Mouse (Mus musculus): ENCODE data around the gene Zfp266. TPM values are rescaled to one million over a fixed set of nuclear protein-coding genes. Genes with fewer than 3 reads are reported as not detected.
A peak's percentile ranks its signal among the peaks of the same experiment; 100 is the strongest.

Zfp266 gene
- polyA plus RNA-seq, 1 experiment from 2014 or later: 93.9 TPM

- Histone ChIP-seq H3K36me3 (peaks cover 16% of the 10 kb centered on the region), H3K9ac (peak overlapping the region; percentile 47; the same call in 1 of the 2 replicates), H3K4me1 (replicated peaks) (peaks cover 34% of the 10 kb centered on the region), H3K9me3 (no peaks in the 10 kb centered on the region), H3K4me3 (peak overlapping the region; percentile 49), H3K27me3 (no peaks in the 10 kb centered on the region), H3K4me2 (peak overlapping the region; percentile 95), H3K27ac (replicated peaks) (no peak overlapping the region)
- 6% methylated on average over 4 of the region's 4 CpGs for WGBS
- ATAC-seq (ENCODE audit: low FRiP score, low read depth): no peak
Measured at GRCm38 (mm10) chr9:20519949-20520348, 1.3 kb downstream of the Zfp266 start.

- WGBS: 88% methylated on average over 4 of the region's 4 CpGs
- H3K4me1 ChIP-seq (replicated peaks): peaks cover 43% of the 10 kb centered on the region
Measured at GRCm38 (mm10) chr9:20518708-20519107, 2.5 kb downstream of the Zfp266 start.

GRCm38 (mm10) chr9:20517727-20518126 is 3.5 kb downstream of the Zfp266 start:
- Histone ChIP-seq H3K9ac (no peak overlapping the region), H3K4me3 (no peak overlapping the region), H3K4me2 (no peak overlapping the region), H3K27ac (replicated peaks) (no peak overlapping the region), H3K9me3 (no peaks in the 10 kb centered on the region), H3K4me1 (replicated peaks) (peaks cover 49% of the 10 kb centered on the region), H3K27me3 (no peaks in the 10 kb centered on the region), H3K36me3 (peaks cover 24% of the 10 kb centered on the region)
- no peak for ATAC-seq (ENCODE audit: low FRiP score, low read depth)
- WGBS: 90% methylated on average over 1 of the region's 1 CpGs

More at GRCm38 (mm10) chr9:20518708-20519107, 2.5 kb downstream of the Zfp266 start:
- H3K4me2 ChIP-seq: peak overlapping the region; percentile 95
- H3K27ac ChIP-seq (replicated peaks): no peak overlapping the region
- no peak overlapping the region for H3K9ac ChIP-seq
- H3K27me3 ChIP-seq: no peaks in the 10 kb centered on the region
- H3K4me3 ChIP-seq: no peak overlapping the region
- no peaks in the 10 kb centered on the region for H3K9me3 ChIP-seq
- peaks cover 19% of the 10 kb centered on the region for H3K36me3 ChIP-seq
- ATAC-seq (ENCODE audit: low FRiP score, low read depth): no peak

- Histone ChIP-seq H3K9ac (no peak overlapping the region), H3K9me3 (no peaks in the 10 kb centered on the region), H3K4me3 (no peak overlapping the region), H3K27me3 (no peaks in the 10 kb centered on the region), H3K27ac (replicated peaks) (no peak overlapping the region), H3K4me2 (no peak overlapping the region), H3K4me1 (replicated peaks) (peaks cover 31% of the 10 kb centered on the region), H3K36me3 (peaks cover 24% of the 10 kb centered on the region)
- no peak for ATAC-seq (ENCODE audit: low FRiP score, low read depth)
- 92% methylated on average over 3 of the region's 3 CpGs for WGBS
Measured at GRCm38 (mm10) chr9:20514016-20514415, 7.2 kb downstream of the Zfp266 start.

- H3K27ac ChIP-seq (replicated peaks): no peak overlapping the region
- no peak overlapping the region for H3K4me2 ChIP-seq
- no peak for ATAC-seq (ENCODE audit: low FRiP score, low read depth)
- H3K9me3 ChIP-seq: no peaks in the 10 kb centered on the region
- WGBS: 90% methylated on average over 8 of the region's 8 CpGs
- H3K27me3 ChIP-seq: no peaks in the 10 kb centered on the region
- H3K9ac ChIP-seq: no peak overlapping the region
- H3K4me1 ChIP-seq (replicated peaks): peaks cover 20% of the 10 kb centered on the region
- H3K36me3 ChIP-seq: peaks cover 21% of the 10 kb centered on the region
- H3K4me3 ChIP-seq: no peak overlapping the region
Measured at GRCm38 (mm10) chr9:20512714-20513113, 8.5 kb downstream of the Zfp266 start.

- Histone ChIP-seq H3K4me1 (replicated peaks) (peaks cover 17% of the 10 kb centered on the region), H3K27me3 (no peaks in the 10 kb centered on the region), H3K36me3 (peaks cover 30% of the 10 kb centered on the region), H3K9ac (no peak overlapping the region), H3K4me3 (no peak overlapping the region), H3K27ac (replicated peaks) (no peak overlapping the region), H3K9me3 (no peaks in the 10 kb centered on the region), H3K4me2 (no peak overlapping the region)
- ATAC-seq (ENCODE audit: low FRiP score, low read depth): no peak
- WGBS: 90% methylated on average over 4 of the region's 4 CpGs
Measured at GRCm38 (mm10) chr9:20511645-20512044, 9.6 kb downstream of the Zfp266 start.

GRCm38 (mm10) chr9:20510346-20510745 is 10.9 kb downstream of the Zfp266 start:
- no peak overlapping the region for H3K4me3 ChIP-seq
- 69% methylated on average over 1 of the region's 1 CpGs for WGBS
- H3K27me3 ChIP-seq: no peaks in the 10 kb centered on the region
- no peak overlapping the region for H3K4me2 ChIP-seq
- H3K9ac ChIP-seq: no peak overlapping the region
- no peak for ATAC-seq (ENCODE audit: low FRiP score, low read depth)
- no peaks in the 10 kb centered on the region for H3K9me3 ChIP-seq
- no peak overlapping the region for H3K27ac ChIP-seq (replicated peaks)
- H3K4me1 ChIP-seq (replicated peaks): peaks cover 17% of the 10 kb centered on the region
- H3K36me3 ChIP-seq: peaks cover 32% of the 10 kb centered on the region

- H3K4me3 ChIP-seq: no peak overlapping the region
- no peak overlapping the region for H3K9ac ChIP-seq
- 84% methylated on average over 3 of the region's 3 CpGs for WGBS
- H3K36me3 ChIP-seq: peaks cover 34% of the 10 kb centered on the region
- ATAC-seq (ENCODE audit: low FRiP score, low read depth): no peak
- H3K4me2 ChIP-seq: no peak overlapping the region
- H3K27ac ChIP-seq (replicated peaks): no peak overlapping the region
- H3K27me3 ChIP-seq: no peaks in the 10 kb centered on the region
- H3K9me3 ChIP-seq: no peaks in the 10 kb centered on the region
- H3K4me1 ChIP-seq (replicated peaks): peaks cover 14% of the 10 kb centered on the region; the same call in 1 of the 2 replicates
Measured at GRCm38 (mm10) chr9:20509676-20510075, 11.5 kb downstream of the Zfp266 start.

- Histone ChIP-seq H3K27me3 (no peaks in the 10 kb centered on the region), H3K9ac (no peak overlapping the region), H3K36me3 (peaks cover 76% of the 10 kb centered on the region), H3K4me1 (replicated peaks) (no peaks in the 10 kb centered on the region), H3K4me2 (no peak overlapping the region), H3K27ac (replicated peaks) (no peak overlapping the region), H3K9me3 (no peaks in the 10 kb centered on the region), H3K4me3 (no peak overlapping the region)
- no peak for ATAC-seq (ENCODE audit: low FRiP score, low read depth)
- 94% methylated on average over 5 of the region's 5 CpGs for WGBS
Measured at GRCm38 (mm10) chr9:20504801-20505200, 16.4 kb downstream of the Zfp266 start.

GRCm38 (mm10) chr9:20493281-20493680 is 27.9 kb downstream of the Zfp266 start:
- H3K4me1 ChIP-seq (replicated peaks): peaks cover 43% of the 10 kb centered on the region
- peak overlapping the region; percentile 84 for H3K4me2 ChIP-seq
- H3K9me3 ChIP-seq: no peaks in the 10 kb centered on the region
- WGBS: 7% methylated on average over 9 of the region's 9 CpGs
- H3K36me3 ChIP-seq: peaks cover 31% of the 10 kb centered on the region
- 0 out of 2 replicates have a peak, but pooled peaks have one; percentile 6 for ATAC-seq (ENCODE audit: low FRiP score, low read depth)
- H3K9ac ChIP-seq: peak overlapping the region; percentile 78
- peak overlapping the region; percentile 97 for H3K27ac ChIP-seq (replicated peaks)
- no peaks in the 10 kb centered on the region for H3K27me3 ChIP-seq
- peak overlapping the region; percentile 90 for H3K4me3 ChIP-seq

GRCm38 (mm10) chr9:20492527-20493233 is 28.5 kb downstream of the Zfp266 start, which contains the start of gene Zfp426:
Gene Zfp426, minus strand, starts transcription at chr9:20492746.
- peak within 1 kb of the TSS; percentile 90 for H3K4me3 ChIP-seq
- 2% methylated on average over 40 of the region's 40 CpGs for WGBS
- H3K27me3 ChIP-seq: no peaks in the 10 kb centered on the region

GRCm38 (mm10) chr9:20491858-20492526 is 29.2 kb downstream of the Zfp266 start:
- Histone ChIP-seq H3K4me1 (replicated peaks) (peaks cover 43% of the 10 kb centered on the region), H3K9ac (peak overlapping the region; percentile 78), H3K4me2 (peak overlapping the region; percentile 84), H3K27me3 (no peaks in the 10 kb centered on the region), H3K4me3 (peak overlapping the region; percentile 90), H3K36me3 (peaks cover 18% of the 10 kb centered on the region), H3K9me3 (no peaks in the 10 kb centered on the region), H3K27ac (replicated peaks) (peak overlapping the region; percentile 97)
- 12% methylated on average over 20 of the region's 20 CpGs for WGBS
- no peak for ATAC-seq (ENCODE audit: low FRiP score, low read depth)

More at GRCm38 (mm10) chr9:20492527-20493233, 28.5 kb downstream of the Zfp266 start, which contains the start of gene Zfp426:
- peak within 1 kb of the TSS; percentile 84 for H3K4me2 ChIP-seq
- H3K4me1 ChIP-seq (replicated peaks): peaks cover 43% of the 10 kb centered on the region
- peaks cover 25% of the 10 kb centered on the region for H3K36me3 ChIP-seq
- ATAC-seq (ENCODE audit: low FRiP score, low read depth): peak; percentile 97
- no peaks in the 10 kb centered on the region for H3K9me3 ChIP-seq
- H3K9ac ChIP-seq: peak within 1 kb of the TSS; percentile 78
- H3K27ac ChIP-seq (replicated peaks): peak within 1 kb of the TSS; percentile 97
